Mouse (Mus musculus) small intestine, adult 2 months (tissue): ENCODE measurements at regions not wholly inside any gene's neighbourhood (a gene's known extent, or its start where the extent isn't known, plus 50 kb on each side); places are given as distances from the start of the nearest gene placed in this dataset.

ENCODE experiments used
- H3K27ac ChIP-seq: fragments of 200-500 bp; 2 replicates; pipeline ENCODE4 v1.5.1; 2012; ENCODE audit warnings: low read depth, low read length, control low read depth, inconsistent platforms; ENCODE audit not compliant: insufficient read depth
- H3K27me3 ChIP-seq: fragments of 200-500 bp; 2 replicates; pipeline ENCODE4 v1.6.1; 2012; ENCODE audit warnings: mild to moderate bottlenecking, moderate library complexity, low read length, inconsistent platforms; ENCODE audit not compliant: control insufficient read depth, insufficient read depth
- H3K36me3 ChIP-seq: fragments of 200-500 bp; 2 replicates; pipeline ENCODE4 v1.6.1; 2012; ENCODE audit warnings: mild to moderate bottlenecking, low read length, control low read depth, inconsistent platforms; ENCODE audit not compliant: control insufficient read depth, insufficient read depth
- H3K4me1 ChIP-seq: fragments of 200-500 bp; 2 replicates; pipeline ENCODE4 v1.6.1; 2012; ENCODE audit warnings: low read length, inconsistent platforms, mixed read lengths; ENCODE audit not compliant: control insufficient read depth, insufficient read depth, insufficient read length
- H3K4me3 ChIP-seq: fragments of 200-500 bp; 2 replicates; pipeline ENCODE4 v1.5.1; 2012; ENCODE audit warnings: low read depth, mild to moderate bottlenecking, control low read depth, inconsistent platforms, low read length, moderate library complexity
- CTCF ChIP-seq: fragments of 200-500 bp; IDR thresholded peaks from 2 replicates; pipeline ENCODE4 v1.5.1; 2012; ENCODE audit warnings: low read depth, mild to moderate bottlenecking, control low read depth, inconsistent platforms, low read length, moderate library complexity, mixed read lengths; ENCODE audit not compliant: insufficient replicate concordance, insufficient read length; ENCODE audit errors: extremely low read depth
- POLR2A ChIP-seq: fragments of 200-500 bp; IDR thresholded peaks from 2 replicates; pipeline ENCODE4 v1.6.1; 2012; ENCODE audit warnings: low read depth, mild to moderate bottlenecking, control low read depth, inconsistent platforms, low read length, moderate library complexity
- WGBS: fragments of 180-500 bp; shearing (Covaris S2); methylation state at CpG from one replicate; pipeline ENCODE4 v1.1.7; 2018; 5-methylcytosine and 5-hydroxymethylcytosine counted together

GRCm38 (mm10) chr2:93135324-93135723 is 52.0 kb upstream of the Trp53i11 start:
- Histone ChIP-seq H3K4me1 (peaks cover 11% of the 10 kb centered on the region; the same call in 1 of the 2 replicates), H3K4me3 (no peak overlapping the region), H3K27me3 (no peaks in the 10 kb centered on the region), H3K27ac (no peak overlapping the region), H3K36me3 (no peaks in the 10 kb centered on the region)
- TF ChIP-seq CTCF: no peak
- TF ChIP-seq POLR2A: no peak
- 49% methylated on average over 7 of the region's 7 CpGs for WGBS

GRCm38 (mm10) chr2:93133301-93133971 is 53.9 kb upstream of the Trp53i11 start:
- Histone ChIP-seq H3K27ac (peak overlapping the region; percentile 21; the same call in 1 of the 2 replicates), H3K4me3 (no peak overlapping the region), H3K27me3 (no peaks in the 10 kb centered on the region), H3K36me3 (no peaks in the 10 kb centered on the region), H3K4me1 (peaks cover 15% of the 10 kb centered on the region; the same call in 1 of the 2 replicates)
- WGBS: 89% methylated on average over 10 of the region's 10 CpGs
- TF ChIP-seq CTCF: no peak
- TF ChIP-seq POLR2A: no peak

DNA sequence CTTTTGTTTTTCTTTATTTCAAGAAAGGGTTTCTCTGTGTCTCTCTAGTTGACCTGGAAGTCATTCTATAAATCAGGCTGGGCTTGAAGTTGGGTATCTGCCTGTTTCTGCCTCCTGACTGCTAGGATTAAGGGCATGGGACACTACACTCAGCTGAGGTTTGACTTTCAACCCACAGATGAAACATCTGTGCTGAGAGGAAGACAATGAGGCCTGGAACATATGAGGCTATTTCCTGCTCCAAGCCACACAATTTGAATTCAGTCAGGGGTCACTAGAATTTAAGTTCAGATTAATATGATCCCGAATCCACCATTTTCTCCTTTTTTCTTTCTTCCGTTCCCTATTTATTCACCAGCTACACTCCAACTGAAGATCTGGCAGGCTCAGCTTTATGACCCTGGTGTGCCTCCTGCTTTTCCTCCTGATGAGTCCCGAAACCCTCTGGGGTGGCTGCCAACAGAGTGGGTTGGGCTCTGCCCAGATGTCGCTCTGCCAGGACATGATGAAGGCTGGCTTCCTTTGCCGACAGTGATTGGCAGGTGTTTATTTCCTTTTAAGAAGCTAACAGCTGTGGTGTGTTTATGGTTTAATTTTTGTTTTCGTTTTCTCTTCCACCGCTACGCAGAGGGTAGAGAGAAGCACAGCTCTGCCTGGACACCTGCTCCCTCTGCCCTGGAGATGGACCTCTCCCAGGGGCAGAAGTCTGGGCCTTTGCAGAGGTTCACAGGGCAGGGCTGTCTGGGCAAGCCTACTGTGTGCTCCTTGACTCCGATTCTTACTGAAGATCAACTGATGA is 55.3 kb upstream of the Trp53i11 start:
- H3K4me3 ChIP-seq: peak overlapping the region; percentile 9; the same call in 1 of the 2 replicates
- H3K36me3 ChIP-seq: no peaks in the 10 kb centered on the region
- TF ChIP-seq POLR2A: no peak
- TF ChIP-seq CTCF: no peak
- peaks cover 18% of the 10 kb centered on the region; the same call in 1 of the 2 replicates for H3K4me1 ChIP-seq
- peak overlapping the region; percentile 48; the same call in 1 of the 2 replicates for H3K27ac ChIP-seq
- WGBS: 5% methylated on average over 9 of the region's 9 CpGs
- H3K27me3 ChIP-seq: no peaks in the 10 kb centered on the region

DNA sequence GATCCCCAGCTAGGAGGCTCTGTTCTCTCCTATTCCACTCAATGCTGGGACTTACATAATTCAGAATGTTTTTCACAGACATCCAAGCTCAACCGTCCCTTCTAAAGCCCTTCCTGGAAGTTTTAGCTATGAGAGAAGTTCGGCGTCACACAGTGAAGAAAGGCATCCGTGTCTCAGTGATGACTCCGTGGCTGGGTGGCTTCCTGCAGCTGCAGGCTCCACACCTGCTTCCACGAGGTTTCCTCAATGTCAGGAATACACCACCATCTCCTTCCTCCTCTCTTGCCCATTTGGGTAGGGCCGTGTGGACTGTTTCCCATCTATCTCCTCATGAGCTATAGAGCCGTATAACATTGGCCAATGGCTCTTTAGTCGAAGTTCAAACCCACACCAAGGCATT is 56.1 kb upstream of the Trp53i11 start:
- peaks cover 22% of the 10 kb centered on the region; the same call in 1 of the 2 replicates for H3K4me1 ChIP-seq
- TF ChIP-seq POLR2A: no peak
- no peak for TF ChIP-seq CTCF
- H3K36me3 ChIP-seq: no peaks in the 10 kb centered on the region
- no peak overlapping the region for H3K4me3 ChIP-seq
- no peaks in the 10 kb centered on the region for H3K27me3 ChIP-seq
- H3K27ac ChIP-seq: peak overlapping the region; percentile 10
- 45% methylated on average over 9 of the region's 9 CpGs for WGBS

DNA sequence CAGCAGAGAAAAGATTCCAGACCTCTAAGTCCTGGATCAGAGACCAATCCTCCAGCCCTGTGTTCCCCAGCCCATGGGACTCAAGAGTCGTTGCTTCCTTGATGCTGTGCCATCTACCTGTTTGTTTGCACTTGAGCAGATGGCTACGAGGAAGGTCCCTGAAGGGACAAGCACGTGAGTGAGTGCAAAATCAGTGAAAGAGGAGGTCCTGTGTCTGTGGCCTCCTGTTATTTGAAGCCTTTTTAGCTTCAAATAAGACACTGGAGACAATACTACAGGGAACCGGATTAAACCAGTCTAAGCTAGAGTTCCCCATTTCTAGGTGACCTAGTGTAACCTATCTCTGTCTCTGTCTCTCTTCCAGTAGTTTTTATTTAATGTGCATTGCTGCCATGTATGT is 58.2 kb upstream of the Trp53i11 start:
- no peaks in the 10 kb centered on the region for H3K27me3 ChIP-seq
- WGBS: 35% methylated on average over 4 of the region's 4 CpGs
- H3K4me3 ChIP-seq: no peak overlapping the region
- H3K36me3 ChIP-seq: no peaks in the 10 kb centered on the region
- H3K27ac ChIP-seq: no peak overlapping the region
- TF ChIP-seq CTCF: no peak
- TF ChIP-seq POLR2A: no peak
- peaks cover 16% of the 10 kb centered on the region; the same call in 1 of the 2 replicates for H3K4me1 ChIP-seq

- no peak overlapping the region for H3K27ac ChIP-seq
- no peak overlapping the region for H3K4me3 ChIP-seq
- no peaks in the 10 kb centered on the region for H3K27me3 ChIP-seq
- TF ChIP-seq POLR2A (no peak), CTCF (no peak)
- peaks cover 16% of the 10 kb centered on the region; the same call in 1 of the 2 replicates for H3K4me1 ChIP-seq
- 65% methylated on average over 7 of the region's 7 CpGs for WGBS
- H3K36me3 ChIP-seq: no peaks in the 10 kb centered on the region
Measured at GRCm38 (mm10) chr2:93126595-93127165, 60.7 kb upstream of the Trp53i11 start.

DNA sequence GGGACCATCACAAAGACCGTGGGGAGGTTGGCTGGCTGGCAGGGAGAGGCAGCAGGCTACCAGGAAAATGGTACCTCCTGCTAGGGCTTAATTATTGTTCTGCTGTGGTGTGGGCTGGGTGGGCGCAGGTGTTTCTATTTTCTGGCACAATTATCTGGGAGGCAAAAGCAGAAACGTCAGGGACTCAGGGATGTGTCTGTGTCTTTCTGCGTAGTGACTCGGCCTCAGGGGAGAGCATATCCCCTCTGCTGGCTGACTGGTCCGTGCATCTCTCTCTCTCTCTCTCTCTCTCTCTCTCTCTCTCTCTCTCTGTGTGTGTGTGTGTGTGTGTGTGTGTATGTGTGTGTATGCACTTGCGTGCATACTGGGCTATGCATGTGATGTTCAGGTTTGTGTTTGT is 61.2 kb upstream of the Trp53i11 start:
- H3K4me1 ChIP-seq: peaks cover 13% of the 10 kb centered on the region; the same call in 1 of the 2 replicates
- WGBS: 83% methylated on average over 7 of the region's 7 CpGs
- no peak overlapping the region for H3K27ac ChIP-seq
- H3K27me3 ChIP-seq: no peaks in the 10 kb centered on the region
- no peaks in the 10 kb centered on the region for H3K36me3 ChIP-seq
- no peak for TF ChIP-seq CTCF
- no peak for TF ChIP-seq POLR2A
- H3K4me3 ChIP-seq: no peak overlapping the region
